In genomic region chr3:139076059-139076455, GRCm38 (mm10) we compare ENCODE assay signal across 7 mouse cellular contexts. TPM values are rescaled to one million over a fixed set of nuclear protein-coding genes. Genes with fewer than 3 reads are reported as not detected.
DNase-seq lines count a peak whose midpoint lies in the region; ATAC-seq lines count a peak whose summit lies in the region.

No protein-coding gene starts in this region.

- DNase-seq in neural tube, embryonic 11.5 days (ENCODE audit: low spot score), result peak; percentile 13
- DNase-seq in neural tube, embryonic 10.5 days (ENCODE audit: extremely low spot score, low spot score), result no peak
- DNase-seq in embryonic facial prominence, embryonic 11.5 days (ENCODE audit: low spot score), result peak; percentile 41
- no peak for DNase-seq in right cerebral cortex, postnatal 4 days
- no peak for DNase-seq in thymus, postnatal 36 days

- peak overlapping the region; percentile 92 for H3K4me3 ChIP-seq in neural tube, embryonic 11.5 days (ENCODE audit: low read depth, low read length)
- H3K4me3 ChIP-seq in embryonic facial prominence, embryonic 11.5 days (ENCODE audit: low read depth, low read length), result peak overlapping the region; percentile 78
- peak overlapping the region; percentile 76 for H3K4me3 ChIP-seq in kidney, embryonic 16.5 days (ENCODE audit: low read length)
- H3K4me3 ChIP-seq in neural tube, embryonic 14.5 days (ENCODE audit: low read depth, low read length), result peak overlapping the region; percentile 74

- H3K36me3 ChIP-seq in neural tube, embryonic 11.5 days (ENCODE audit: control insufficient read depth, insufficient read depth, low read length), result no peaks in the 10 kb centered on the region
- H3K36me3 ChIP-seq in embryonic facial prominence, embryonic 11.5 days (replicated peaks; ENCODE audit: control insufficient read depth, insufficient read depth, low read depth, low read length), result no peaks in the 10 kb centered on the region
- H3K36me3 ChIP-seq in kidney, embryonic 16.5 days (ENCODE audit: insufficient read depth, low read length), result no peaks in the 10 kb centered on the region
- no peaks in the 10 kb centered on the region for H3K36me3 ChIP-seq in neural tube, embryonic 14.5 days (ENCODE audit: control insufficient read depth, insufficient read depth, low read length)

- 14% methylated on average over 7 of the region's 7 CpGs for WGBS in neural tube, embryonic 11.5 days
- 7% methylated on average over 7 of the region's 7 CpGs for WGBS in embryonic facial prominence, embryonic 11.5 days
- 5% methylated on average over 7 of the region's 7 CpGs for WGBS in kidney, embryonic 16.5 days
- 11% methylated on average over 7 of the region's 7 CpGs for WGBS in neural tube, embryonic 14.5 days

- ATAC-seq in neural tube, embryonic 11.5 days (ENCODE audit: insufficient read depth, low FRiP score, low TSS enrichment), result no peak
- ATAC-seq in embryonic facial prominence, embryonic 11.5 days (replicated peaks; ENCODE audit: insufficient number of reproducible peaks, low FRiP score, low TSS enrichment, low read depth), result no peak
- no peak for ATAC-seq in kidney, embryonic 16.5 days (ENCODE audit: low FRiP score, low TSS enrichment)
- no peak for ATAC-seq in neural tube, embryonic 14.5 days (ENCODE audit: low read depth)

- H3K4me1 ChIP-seq in neural tube, embryonic 11.5 days (ENCODE audit: control insufficient read depth, insufficient read depth, low read length), result peaks cover 7% of the 10 kb centered on the region; the same call in 1 of the 2 replicates
- no peaks in the 10 kb centered on the region for H3K4me1 ChIP-seq in embryonic facial prominence, embryonic 11.5 days (ENCODE audit: control insufficient read depth, insufficient read depth, low read length)
- H3K4me1 ChIP-seq in kidney, embryonic 16.5 days (ENCODE audit: insufficient read depth, low read length), result peaks cover 12% of the 10 kb centered on the region
- peaks cover 3% of the 10 kb centered on the region; the same call in 1 of the 2 replicates for H3K4me1 ChIP-seq in neural tube, embryonic 14.5 days (ENCODE audit: control insufficient read depth, insufficient read depth, low read length)

- peak overlapping the region; percentile 88 for H3K4me2 ChIP-seq in neural tube, embryonic 11.5 days (ENCODE audit: low read depth)
- H3K4me2 ChIP-seq in embryonic facial prominence, embryonic 11.5 days (ENCODE audit: low read depth, low read length), result peak overlapping the region; percentile 92
- peak overlapping the region; percentile 93 for H3K4me2 ChIP-seq in kidney, embryonic 16.5 days (replicated peaks; ENCODE audit: low read depth, low read length)
- H3K4me2 ChIP-seq in neural tube, embryonic 14.5 days (ENCODE audit: low read depth, low read length), result peak overlapping the region; percentile 80

- no peak overlapping the region for H3K27ac ChIP-seq in neural tube, embryonic 11.5 days (ENCODE audit: low read depth, low read length)
- H3K27ac ChIP-seq in embryonic facial prominence, embryonic 11.5 days (replicated peaks; ENCODE audit: low read depth, low read length), result no peak overlapping the region
- peak overlapping the region; percentile 93; the same call in 1 of the 2 replicates for H3K27ac ChIP-seq in kidney, embryonic 16.5 days (ENCODE audit: low read length)
- peak overlapping the region; percentile 90 for H3K27ac ChIP-seq in neural tube, embryonic 14.5 days (ENCODE audit: low read depth, low read length)

- no peaks in the 10 kb centered on the region for H3K9me3 ChIP-seq in neural tube, embryonic 11.5 days (ENCODE audit: control insufficient read depth, low read length)
- no peaks in the 10 kb centered on the region for H3K9me3 ChIP-seq in embryonic facial prominence, embryonic 11.5 days (replicated peaks; ENCODE audit: control insufficient read depth, low read length)
- H3K9me3 ChIP-seq in kidney, embryonic 16.5 days (ENCODE audit: low read length), result no peaks in the 10 kb centered on the region
- no peaks in the 10 kb centered on the region for H3K9me3 ChIP-seq in neural tube, embryonic 14.5 days (ENCODE audit: control insufficient read depth, low read length)

- H3K9ac ChIP-seq in neural tube, embryonic 11.5 days (ENCODE audit: low read length), result peak overlapping the region; percentile 73
- peak overlapping the region; percentile 82 for H3K9ac ChIP-seq in embryonic facial prominence, embryonic 11.5 days (replicated peaks; ENCODE audit: low read length)
- H3K9ac ChIP-seq in kidney, embryonic 16.5 days (replicated peaks; ENCODE audit: low read length), result peak overlapping the region; percentile 90
- peak overlapping the region; percentile 90; the same call in 1 of the 2 replicates for H3K9ac ChIP-seq in neural tube, embryonic 14.5 days (replicated peaks; ENCODE audit: low read depth, low read length)

- H3K27me3 ChIP-seq in neural tube, embryonic 11.5 days (ENCODE audit: control insufficient read depth, insufficient read depth, low read length), result no peaks in the 10 kb centered on the region
- no peaks in the 10 kb centered on the region for H3K27me3 ChIP-seq in embryonic facial prominence, embryonic 11.5 days (ENCODE audit: control insufficient read depth, insufficient read depth, low read length)
- H3K27me3 ChIP-seq in kidney, embryonic 16.5 days (ENCODE audit: insufficient read depth, low read length), result no peaks in the 10 kb centered on the region
- H3K27me3 ChIP-seq in neural tube, embryonic 14.5 days (ENCODE audit: control insufficient read depth, insufficient read depth, low read length), result no peaks in the 10 kb centered on the region; the same call in 1 of the 2 replicates

RNA-seq across cellular contexts. Expression of gene Rap1gds1, which starts 1.1 kb away (rescaled TPM):
- polyA plus RNA-seq in neural tube, embryonic 11.5 days (2014; fragmentation: Nextera tagmentation; extraction: Ambion mirVana), result 81.1 and 89.0 TPM in 2 replicates
- polyA plus RNA-seq in embryonic facial prominence, embryonic 11.5 days (2014; fragmentation: Nextera tagmentation; extraction: Ambion mirVana), result 58.2 and 59.4 TPM in 2 replicates
- polyA plus RNA-seq in kidney, embryonic 16.5 days (2015; fragmentation: Nextera tagmentation; extraction: Ambion mirVana), result 60.1 and 62.8 TPM in 2 replicates
- 107 and 135 TPM in 2 replicates for polyA plus RNA-seq in neural tube, embryonic 14.5 days (2014; fragmentation: Nextera tagmentation; extraction: Ambion mirVana)

Comparison
In these comparisons a context has a peak if more than half of its experiments do, and no peak if none do; other contexts are left out.
1. DNase-seq: peak in neural tube, embryonic 11.5 days (single experiment) and embryonic facial prominence, embryonic 11.5 days (single experiment); none in neural tube, embryonic 10.5 days (single experiment), right cerebral cortex, postnatal 4 days (single experiment) and thymus, postnatal 36 days (0 of 2).
2. H3K27ac ChIP-seq: peak in kidney, embryonic 16.5 days (single experiment) and neural tube, embryonic 14.5 days (single experiment); none in neural tube, embryonic 11.5 days (single experiment) and embryonic facial prominence, embryonic 11.5 days (single experiment).
3. Peak in every context shown above with its lines, with median percentiles within 50 percentile points of each other: H3K4me2 ChIP-seq, H3K4me3 ChIP-seq and H3K9ac ChIP-seq.